Mouse (Mus musculus) T-helper 1 cell (primary cell): ENCODE results near the gene Phb.

Experiments
- in situ Hi-C: fragments of 300-600 bp; cut with MboI, MseI; formaldehyde crosslinking; loops from one replicate; pipeline ENCODE4 v1.15.1; 2025; ENCODE audit warnings: high pct_unique_total_duplicates

Phb gene

DNA sequence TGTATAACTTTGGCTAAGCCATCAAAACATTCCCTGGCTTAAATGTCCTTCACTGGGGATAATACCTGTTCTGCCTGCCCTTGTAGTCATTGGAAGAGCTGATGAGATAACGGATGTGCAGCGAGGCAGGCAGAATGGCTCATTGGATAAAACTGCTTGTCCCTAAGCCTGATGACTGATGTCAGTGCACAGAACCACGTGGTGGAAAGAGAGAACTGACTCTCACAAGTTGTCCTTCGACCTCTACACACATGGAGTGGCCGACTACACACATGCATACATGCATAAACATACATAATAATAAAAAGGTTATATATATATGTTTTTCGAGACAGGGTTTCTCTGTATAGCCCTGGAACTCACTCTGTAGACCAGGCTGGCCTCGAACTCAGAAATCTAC, 43.7 kb downstream of the Phb start:
- in situ Hi-C loops, result loop anchor here (10.0 kb wide), 1 partner anchor 1304 kb away; the partner anchor contains the start of gene Sp6

DNA sequence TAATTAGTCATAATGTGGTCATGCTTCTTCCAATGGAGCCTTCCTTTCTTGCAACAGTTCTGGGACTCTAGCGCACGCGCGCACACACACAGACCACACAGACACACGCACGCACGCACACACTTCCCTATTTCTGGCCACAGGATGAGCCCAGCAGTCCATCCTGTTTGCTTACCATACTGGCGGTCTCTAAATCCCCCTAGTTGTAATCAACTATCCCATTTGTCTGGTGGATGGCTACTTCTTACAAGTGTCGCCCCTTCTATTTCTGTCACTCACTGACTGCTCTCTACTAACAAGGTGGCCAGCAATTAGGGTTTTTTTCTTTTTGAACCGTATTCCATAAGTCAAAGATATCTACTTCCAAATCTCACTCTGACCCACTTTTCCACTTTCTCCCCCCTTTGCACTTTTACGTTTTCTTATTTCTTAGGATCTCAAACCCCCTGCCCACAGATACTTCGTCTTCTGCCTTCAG, 45.4 kb downstream of the Phb start:
- in situ Hi-C loops, result loop anchor here (10.0 kb wide), 1 partner anchor 1303 kb away; the partner anchor contains the start of gene Sp6

DNA sequence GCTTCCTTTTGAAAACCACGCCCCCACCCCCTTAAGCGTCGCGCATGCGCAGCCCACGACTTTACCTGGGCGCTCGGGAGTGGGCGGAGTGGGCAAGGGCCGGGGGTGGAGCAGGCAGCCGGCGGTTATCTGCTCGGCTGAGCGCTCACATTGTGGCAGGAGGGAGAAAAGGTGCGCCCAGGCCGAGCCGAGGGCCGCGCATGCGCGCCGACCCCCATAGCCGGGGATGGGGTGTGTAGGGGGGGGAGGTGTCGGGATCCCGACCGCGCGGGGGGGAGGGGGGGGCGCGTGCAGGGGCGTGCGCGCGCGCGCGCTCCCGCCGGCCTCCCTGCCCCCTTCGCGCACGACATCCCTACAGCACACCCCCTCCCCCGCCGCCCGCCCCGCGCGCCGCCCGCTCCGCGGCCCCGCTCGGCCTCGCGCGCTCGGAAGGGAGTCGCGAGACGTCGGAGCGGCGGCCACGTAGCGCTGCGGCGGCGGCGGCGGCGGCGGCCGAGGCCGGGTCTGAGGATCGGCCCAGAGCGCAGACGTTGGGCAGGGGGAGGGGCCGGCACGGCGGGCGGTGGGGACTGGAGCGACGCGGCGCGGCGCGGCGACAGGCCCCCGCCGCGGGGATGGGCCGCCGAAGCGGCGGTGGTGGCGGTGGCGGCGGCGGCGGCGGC, 45.9 kb downstream of the Phb start, which contains the start of gene Zfp652:
Gene Zfp652 (plus strand): TSS at position 111 of the 662 bp plus-strand sequence.
- in situ Hi-C loops, result loop anchor here (10.0 kb wide), 1 partner anchor 1302 kb away; the partner anchor contains the start of gene Sp6

DNA sequence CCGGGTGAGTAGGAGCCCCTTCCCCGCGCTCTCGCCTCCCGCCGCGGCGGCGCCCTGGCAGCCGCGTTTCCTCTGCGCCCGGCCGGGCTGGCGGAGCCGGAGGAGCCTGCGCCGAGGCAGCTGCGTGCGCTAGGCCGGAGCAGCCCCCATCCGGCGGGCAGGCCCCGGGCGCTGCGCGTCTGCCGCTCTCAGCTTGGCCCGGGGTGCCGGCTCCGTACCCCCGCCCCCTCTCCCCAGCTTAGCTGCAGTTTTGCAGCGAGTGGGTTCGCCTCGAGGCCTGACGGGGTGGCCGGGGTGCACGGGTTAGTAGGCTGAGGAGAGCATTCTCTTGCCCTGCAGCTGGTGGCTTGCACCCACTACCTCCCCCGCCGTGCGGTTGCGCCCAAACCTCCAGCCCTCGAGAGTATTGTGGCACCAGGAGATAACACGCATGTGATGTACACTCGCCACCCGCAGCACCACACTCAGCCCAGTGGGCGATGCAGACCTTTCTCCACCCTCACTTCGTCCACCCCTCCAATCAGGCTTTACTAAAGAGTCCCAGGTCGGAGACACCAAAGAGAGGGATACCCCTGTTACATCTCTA, 46.6 kb downstream of the Phb start:
- in situ Hi-C loops, result loop anchor here (10.0 kb wide), 1 partner anchor 1301 kb away; the partner anchor contains the start of gene Sp6

DNA sequence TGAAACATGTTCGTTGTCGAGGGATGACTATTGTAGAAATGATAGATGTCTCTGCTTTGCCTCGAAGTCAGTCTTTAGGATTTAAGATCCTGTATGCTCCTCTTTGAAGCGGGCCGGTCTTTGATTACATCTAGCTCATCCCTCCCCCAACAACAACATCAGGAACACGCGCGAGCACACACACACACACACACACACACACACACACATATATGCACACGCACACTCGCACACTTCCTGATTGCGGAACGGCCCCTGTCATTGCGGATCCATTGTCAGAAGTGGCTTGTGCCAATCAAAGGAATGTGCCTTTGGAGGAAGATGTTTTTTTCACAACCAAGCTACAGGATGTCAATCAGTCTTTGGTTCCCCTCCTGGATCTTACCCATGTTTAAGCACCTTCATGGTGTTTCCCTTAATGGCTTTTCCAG, 47.1 kb downstream of the Phb start:
- in situ Hi-C loops, result loop anchor here (10.0 kb wide), 1 partner anchor 1301 kb away; the partner anchor contains the start of gene Sp6

DNA sequence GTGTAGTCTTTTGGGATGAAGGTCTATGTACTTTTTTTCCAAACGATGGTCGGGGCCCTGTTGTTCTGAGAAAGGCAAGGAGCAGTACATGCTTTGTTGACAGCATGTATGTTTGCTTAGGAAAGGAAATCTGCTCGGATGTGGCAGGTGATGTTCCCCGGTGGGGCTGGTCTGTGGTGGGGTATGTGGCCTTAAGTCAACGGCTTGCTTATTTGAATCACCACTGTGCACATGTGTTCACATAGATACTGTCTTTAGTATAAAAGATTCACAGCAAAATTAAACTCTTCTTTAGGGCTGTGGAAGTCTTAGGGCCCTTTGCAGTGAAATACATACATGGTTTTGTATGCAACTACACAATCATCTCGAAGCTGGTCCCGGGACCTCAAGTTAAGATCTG, 47.7 kb downstream of the Phb start:
- in situ Hi-C loops, result loop anchor here (10.0 kb wide), 1 partner anchor 1300 kb away; the partner anchor contains the start of gene Sp6

DNA sequence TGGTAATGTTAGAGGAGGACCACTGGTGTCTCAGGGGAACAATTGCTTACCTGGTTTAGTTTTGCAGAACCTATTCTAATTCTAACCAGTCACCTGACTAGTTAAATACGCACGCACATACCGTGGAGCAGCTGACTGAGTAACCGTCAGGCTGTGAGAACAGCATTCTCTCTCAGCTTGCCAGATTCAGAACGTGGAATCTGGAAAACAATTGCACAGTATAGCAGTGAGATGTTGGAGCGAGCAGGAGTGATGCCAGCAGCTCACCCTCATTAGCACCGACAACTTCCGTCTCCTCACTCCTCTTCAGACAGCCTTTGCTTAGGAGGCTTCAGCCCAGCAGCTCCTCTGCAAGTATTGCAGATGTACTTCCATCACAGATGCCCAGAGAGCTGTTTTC, 49.4 kb downstream of the Phb start:
- in situ Hi-C loops, result loop anchor here (10.0 kb wide), 1 partner anchor 1299 kb away; the partner anchor contains the start of gene Sp6

DNA sequence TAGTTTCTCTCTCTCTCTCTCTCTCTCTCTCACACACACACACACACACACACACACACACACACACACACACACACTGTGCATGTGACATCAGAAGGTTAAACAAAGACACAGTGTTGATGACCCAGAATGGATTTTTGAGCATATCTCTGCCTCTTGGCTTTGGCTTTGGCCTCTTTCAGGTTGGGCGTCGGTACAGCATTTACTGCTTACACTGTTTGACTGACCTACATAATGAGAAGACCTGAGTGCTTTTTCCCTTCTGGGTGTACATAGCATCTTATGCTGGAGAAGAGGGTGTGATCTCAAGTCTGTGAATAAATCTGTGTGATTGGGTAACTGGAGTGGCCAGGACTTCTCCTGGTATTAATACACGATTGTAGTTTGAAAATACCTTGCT, 52.6 kb downstream of the Phb start:
- in situ Hi-C loops, result loop anchor here (10.0 kb wide), 1 partner anchor 1295 kb away; the partner anchor contains the start of gene Sp6

DNA sequence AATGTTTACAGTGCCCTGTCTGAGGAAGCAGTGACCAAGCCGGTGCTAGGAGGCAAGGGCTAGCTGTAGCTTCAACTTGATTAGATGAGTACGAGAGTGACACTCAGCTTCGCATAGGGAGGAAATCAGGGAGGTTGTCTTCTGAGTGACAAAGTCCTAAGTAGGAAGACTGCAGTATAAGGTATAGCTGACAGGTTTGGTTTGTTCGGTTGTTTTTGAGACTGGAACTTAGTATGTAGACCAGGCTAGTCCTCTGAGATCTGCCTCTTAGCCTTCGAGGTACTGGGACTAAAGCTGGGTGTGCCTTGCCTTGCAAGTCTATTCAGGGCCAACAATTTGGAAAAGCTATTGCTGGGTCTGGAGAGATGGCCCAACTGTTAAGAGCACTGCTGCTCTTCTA, 56.5 kb downstream of the Phb start, which contains the start of gene B130006D01Rik:
Gene B130006D01Rik (plus strand): TSS at position 301 of the 400 bp plus-strand sequence.
- in situ Hi-C loops, result no loop called here

DNA sequence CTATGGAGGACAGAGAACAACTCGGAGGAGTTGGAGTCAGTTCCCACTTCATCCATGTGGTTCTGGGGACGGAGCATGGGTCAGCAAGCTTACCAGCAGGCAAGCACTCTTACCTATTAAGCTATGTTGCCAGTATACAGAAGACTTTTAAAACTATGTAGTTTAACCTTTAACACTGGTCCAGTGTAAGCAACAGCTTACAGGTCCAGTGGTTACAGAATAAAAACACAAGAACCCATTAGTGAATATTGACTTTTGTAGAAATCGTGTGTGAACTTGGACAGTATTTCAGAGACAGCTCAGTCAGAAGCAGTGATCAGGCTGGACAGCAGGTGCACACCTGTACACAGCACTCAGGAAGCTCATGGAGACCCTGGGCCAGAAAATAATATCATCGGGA, 57.7 kb downstream of the Phb start:
- in situ Hi-C loops, result no loop called here

DNA sequence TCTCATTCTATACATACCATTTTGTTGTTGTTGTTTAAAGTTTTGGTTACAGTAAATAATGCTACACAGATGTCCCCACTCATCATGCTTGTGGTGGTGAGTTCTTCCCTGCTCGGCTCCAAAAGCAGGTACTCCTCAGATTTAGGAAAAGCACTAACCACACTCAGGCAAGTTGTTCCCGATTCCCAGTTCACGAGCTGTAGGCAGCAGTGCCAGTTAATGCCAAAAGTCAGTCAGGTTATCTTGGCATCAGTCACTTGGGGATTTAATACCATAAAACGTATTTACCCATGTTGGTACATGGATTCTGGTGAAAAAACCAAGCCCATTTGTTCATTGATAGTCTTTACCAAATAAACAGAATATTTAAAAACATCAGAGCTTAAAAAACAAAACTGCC, 59.4 kb downstream of the Phb start:
- in situ Hi-C loops, result no loop called here

DNA sequence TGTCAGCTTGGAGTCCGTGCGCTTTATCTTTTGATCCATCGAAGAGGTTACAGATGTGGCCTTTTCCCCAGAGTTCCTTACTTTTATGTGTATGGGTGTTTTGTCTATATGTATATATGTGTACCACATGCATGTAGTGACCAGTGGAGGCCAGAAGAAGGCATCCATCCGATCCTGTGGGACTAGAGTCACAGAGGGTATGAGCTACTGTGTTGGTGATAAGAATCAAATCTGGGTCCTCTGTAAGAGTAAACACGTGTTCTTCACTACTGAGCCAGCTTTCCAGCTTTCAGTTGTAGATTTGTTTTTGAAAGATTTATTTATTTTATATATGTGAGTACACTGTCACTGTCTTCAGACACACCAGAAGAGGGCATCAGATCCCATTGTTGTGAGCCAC, 61.2 kb downstream of the Phb start:
- in situ Hi-C loops, result no loop called here

DNA sequence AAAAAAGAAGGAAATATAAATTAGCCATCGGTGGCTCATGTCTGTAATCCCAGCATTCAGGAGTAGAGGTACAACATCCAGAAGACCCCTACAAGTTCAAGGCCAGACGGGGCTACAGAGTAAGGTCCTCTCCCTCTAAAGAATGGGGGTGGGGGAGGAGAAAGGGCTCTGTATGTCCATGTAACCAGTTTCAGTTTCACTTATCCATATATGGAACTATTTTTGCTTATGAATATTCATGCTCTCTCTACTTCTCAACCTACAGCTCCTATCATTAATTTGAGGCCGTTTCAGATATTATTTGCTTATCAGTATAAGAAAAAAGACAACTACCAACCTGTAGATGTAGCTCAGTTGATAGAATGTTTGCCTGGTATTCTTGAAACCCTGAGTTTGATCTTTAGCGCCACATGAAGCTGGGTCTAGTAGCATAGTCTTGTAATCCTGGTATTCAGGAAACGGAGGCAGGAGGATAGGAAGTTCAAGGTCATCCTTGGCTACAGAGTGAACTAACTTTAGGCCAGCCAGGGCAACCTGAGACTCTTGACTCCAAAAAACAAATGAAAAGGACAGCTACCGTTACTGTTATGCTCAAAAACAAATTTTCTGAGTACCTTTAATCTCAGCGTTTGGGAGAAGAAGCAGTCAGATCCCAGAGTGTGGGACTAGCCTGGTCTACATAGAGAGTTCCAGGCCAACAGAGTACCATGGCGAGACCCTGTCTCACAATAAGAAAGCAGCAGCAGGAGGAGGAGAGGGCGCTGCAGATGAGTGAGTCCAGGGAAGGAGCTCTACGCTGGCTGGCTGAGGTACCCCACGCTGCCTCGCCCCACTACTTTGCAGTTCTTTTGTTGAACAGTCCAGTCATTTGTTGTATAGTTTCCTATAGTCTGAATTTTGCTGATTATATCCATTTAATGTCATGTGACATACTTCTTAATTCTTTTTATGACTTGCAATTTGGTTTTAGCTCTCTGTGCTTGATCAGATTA, 62.5 kb downstream of the Phb start:
- in situ Hi-C loops, result no loop called here
